Mouse (Mus musculus) C2C12 (cell line): ENCODE data around the gene Bsn.

Source experiments
- CTCF ChIP-seq: IDR thresholded peaks from one replicate; pipeline ENCODE4 v1.5.1; 2011; ENCODE audit not compliant: control insufficient read depth, insufficient read depth, insufficient read length
- MYOG ChIP-seq: IDR thresholded peaks from one replicate; pipeline ENCODE4 v1.6.1; 2011; ENCODE audit not compliant: control insufficient read depth, insufficient read length; ENCODE audit errors: extremely low read depth

DNA sequence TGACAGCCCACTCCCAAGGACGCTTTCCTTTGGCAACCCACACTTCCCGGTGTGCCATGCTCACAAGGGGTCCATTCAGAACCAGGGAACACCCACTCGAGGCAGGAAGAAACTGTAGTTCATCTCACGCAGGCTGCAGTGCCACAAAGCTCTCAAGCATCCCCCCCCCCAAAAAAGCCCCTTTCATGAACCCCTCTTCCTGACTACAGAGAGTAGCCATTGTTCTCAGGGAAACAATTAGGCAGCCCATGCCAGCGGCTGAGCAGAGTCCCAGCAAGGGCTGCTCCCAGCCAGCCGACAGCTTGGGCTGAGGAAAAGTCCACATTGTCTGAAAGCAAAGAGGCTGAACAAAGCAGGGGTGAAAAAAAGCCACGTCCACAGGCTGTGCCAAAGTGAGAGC is 22.9 kb upstream of the Bsn start:
- no peak for TF ChIP-seq CTCF
- no peak for TF ChIP-seq MYOG
